Mouse (Mus musculus): ENCODE results near the gene Kazn.

GRCm38 (mm10) chr4:142059841-142060193 lies 179.4 kb downstream of the Kazn start:
- TF ChIP-seq HCFC1 (IDR thresholded peaks at IDR 0.05; ENCODE audit: borderline replicate concordance, insufficient read depth, low read length) = no peak
- no peak for TF ChIP-seq ZNF384 (IDR thresholded peaks at IDR 0.05; ENCODE audit: low read depth, low read length)

Data from ES-E14 (cell line).